Mouse (Mus musculus): ENCODE data around the gene Abcc3. TPM values are rescaled to one million over a fixed set of nuclear protein-coding genes. Genes with fewer than 3 reads are reported as not detected.

Abcc3 gene
- 1 to 10 TPM in 2 of 3 experiments, under 1 TPM in 1; 0.70 to 4.0 (median 1.9) TPM for polyA plus RNA-seq (2017; shearing (Covaris generic))

DNA sequence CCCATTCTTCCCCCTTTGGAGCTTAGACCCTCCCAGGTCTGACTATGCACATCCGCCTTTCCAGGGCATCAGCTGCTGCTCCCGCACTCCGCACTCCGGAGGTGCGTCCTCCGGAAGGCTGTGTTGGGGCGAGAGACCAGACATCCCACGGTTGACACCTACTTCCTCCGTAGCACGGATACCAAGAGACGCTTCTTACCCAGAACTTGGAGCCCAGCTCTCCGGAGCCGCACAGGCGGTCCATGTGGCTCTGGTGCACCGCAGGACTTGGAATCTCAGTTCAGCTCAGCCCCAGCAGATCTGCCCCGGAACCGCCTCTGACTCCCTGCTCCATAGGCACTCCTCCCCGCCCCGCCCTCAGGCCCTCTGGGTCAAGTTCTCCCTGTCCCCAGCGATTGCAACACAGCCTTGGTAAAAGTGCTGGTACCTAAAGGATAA, at the start of gene Abcc3:
Abcc3 (minus strand) TSS at position 326 of the 438 bp plus-strand sequence.
- ATAC-seq, result peak; percentile 85

DNA sequence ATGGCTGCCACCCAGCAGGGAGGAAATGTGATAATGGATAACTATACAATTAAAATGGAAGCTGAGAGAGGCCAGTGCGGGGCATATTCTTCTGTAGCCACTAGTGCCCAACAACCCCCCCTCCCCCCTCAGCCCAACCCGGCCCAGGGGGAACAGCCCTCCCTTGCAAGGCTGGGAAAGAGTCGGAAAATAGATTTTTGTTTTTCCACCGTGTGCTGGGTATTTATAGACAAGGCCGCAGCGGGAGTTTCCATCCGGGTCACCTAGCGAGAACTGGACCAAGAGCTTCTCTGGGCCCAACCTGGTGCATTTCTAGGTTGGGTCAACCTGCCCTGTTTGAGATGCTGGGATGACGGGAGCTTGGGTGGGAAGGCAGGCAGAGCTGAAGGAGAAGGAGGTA, 49.0 kb upstream of the Abcc3 start:
- no peak for ATAC-seq

DNA sequence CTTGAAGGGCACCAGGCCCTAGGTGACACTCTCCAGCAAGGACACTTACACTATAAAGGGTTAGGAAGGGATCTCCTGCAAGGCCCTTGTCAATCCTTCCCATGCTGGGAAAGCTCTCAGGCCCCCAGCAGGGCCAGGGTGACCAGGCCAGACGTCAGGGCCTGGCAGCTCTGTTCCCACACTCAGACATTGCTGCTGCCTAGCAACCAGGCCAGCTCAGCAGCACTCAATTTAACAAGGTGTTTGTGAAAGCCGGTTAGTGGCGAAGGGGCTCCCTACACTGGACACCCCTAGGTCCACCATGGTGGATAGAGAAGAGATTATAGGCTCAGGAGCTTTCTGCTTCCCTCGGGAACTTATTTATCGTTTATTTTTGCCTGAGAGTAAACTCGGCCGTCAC, 48.3 kb upstream of the Abcc3 start:
- ATAC-seq, result no peak

DNA sequence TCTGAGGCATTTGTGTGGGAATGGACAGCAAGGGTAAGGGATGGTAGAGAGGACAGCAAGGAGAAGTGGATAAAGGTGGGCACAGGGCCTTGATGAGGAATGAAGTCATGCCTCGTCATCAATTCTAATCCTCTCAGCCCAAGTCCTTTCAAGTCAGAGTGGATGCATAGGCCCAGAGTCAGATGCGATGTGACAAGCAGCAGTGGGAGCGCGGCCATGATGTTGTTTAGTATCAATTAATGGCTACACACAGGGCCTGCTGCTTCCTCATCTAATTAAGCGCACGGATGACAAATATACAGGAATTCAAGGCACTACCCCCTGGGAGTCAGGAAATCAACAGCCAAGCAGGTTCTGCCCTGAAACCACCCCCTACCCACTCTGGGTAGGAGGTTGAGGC, 47.6 kb upstream of the Abcc3 start:
- no peak for ATAC-seq

DNA sequence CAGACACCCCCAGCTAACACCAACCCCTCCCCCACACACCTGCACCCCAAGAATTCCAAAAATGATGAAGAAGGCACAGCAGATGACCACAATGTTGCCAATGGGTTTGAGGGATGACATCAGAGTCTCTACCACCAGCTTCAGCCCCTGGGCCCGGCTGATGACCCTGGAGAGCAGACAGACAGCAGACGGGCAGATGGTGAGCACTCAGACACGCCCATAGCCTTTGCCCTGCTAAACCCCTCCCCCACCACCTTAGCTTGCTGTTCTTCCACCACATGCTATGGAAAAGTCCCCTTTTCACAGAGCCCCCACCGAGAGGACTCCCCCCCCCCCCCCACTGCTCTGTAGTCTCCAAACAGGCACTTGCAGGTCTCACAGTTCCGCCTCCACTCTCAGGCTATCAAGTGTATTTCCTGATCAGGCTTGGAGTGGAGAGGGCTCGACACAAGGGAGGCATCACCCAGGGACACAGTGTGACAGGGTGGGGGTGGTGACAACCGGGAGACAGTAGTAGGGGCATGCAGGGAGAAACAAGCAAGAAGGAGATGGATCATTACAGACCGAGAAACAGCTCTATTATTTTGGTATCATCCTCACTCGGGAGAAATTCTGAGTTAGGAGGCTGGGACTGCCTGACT, 36.3 kb upstream of the Abcc3 start:
- ATAC-seq, result no peak

DNA sequence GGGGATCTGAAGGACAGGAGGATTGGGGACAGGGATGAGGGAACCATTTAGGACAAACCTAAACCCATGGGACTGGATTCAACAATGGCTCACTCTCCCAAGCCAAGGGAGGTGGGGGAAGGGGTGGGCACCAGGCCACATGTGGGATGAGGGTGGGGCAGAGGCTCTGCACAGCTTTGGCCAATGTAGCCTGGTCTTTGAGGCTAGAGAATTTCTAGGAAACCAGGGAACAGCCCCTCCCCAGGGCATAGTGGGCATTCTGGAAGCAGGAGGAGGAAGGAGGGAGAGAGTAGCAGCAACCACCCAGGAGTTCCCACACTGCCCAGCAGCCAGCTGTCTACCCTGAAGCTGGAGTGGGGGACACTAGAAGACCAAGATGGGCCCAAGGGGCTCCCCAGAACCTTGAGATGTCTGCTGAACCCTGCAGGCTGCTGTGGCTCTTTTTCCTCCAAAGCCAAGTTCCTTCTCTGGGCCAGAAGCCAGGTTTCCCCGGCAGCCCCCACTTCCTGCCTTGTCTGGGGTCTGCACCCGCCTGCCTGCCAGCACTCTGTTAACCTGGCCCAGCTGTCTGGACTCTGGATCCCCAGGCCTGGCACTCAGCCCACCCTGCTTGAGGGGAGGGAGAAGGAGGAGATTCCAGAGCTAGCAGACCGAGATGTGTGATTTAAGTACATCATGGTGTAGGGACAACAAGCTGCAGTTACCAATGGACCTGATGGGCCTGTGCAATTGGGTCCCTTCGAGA, 35.5 kb upstream of the Abcc3 start:
- ATAC-seq, result no peak

DNA sequence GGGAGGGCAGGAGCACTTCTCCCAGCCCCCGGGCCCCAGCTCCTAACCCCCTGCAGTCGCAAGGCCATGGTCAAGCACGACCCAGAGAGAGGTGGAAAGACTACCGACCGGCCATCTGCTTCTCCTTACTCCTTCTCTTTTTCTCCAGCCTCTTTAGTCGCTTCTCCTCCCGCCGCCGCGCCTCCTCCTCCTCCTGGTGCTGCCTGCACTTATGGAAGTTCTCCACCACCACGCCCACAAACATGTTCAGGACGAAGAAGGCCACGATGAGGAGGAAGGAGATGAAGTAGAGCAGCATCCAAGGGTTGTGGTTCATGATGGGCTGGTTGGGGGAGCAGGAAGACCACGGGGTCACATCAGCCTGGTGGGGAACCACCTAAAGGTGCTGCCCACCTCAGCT, 32.9 kb upstream of the Abcc3 start:
- no peak for ATAC-seq

DNA sequence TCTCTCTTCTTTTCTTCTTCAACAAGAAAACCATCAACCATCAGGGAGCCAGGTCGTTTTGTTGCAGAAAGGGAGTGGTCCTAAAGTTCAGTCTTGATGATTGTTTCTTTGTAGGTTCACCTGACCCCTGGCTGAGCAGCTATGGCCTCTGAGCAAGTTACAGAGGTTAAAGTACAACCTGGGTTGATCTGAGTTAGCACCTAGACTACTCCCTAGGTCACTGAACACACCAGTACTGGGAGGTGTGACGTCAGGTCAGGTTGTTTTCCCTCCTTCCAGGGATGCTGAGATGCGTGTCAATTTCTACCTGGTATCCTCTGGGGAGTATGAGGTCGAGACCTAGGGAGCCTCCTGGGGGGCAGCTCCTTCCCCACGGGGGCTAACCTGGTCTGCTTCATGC, 32.4 kb upstream of the Abcc3 start:
- no peak for ATAC-seq

DNA sequence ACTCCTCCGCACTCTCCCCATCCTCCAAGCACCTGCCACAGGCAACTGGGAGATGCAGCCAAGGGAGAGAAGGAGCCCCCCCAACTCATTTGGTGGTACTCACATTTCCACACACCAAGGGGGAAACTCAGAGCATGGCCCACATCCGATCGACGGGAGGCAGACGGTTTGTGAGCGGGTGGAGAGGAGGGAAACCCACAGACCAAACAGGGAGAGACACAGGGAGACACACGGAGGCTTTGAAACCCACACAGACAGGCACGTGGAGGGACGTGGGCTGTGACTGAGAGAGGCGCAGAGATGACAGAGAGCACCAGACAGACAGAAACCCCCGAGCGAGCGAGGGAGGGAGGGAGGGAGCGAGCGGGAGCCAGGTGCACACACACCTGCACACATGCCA, 31.6 kb upstream of the Abcc3 start:
- ATAC-seq, result no peak

DNA sequence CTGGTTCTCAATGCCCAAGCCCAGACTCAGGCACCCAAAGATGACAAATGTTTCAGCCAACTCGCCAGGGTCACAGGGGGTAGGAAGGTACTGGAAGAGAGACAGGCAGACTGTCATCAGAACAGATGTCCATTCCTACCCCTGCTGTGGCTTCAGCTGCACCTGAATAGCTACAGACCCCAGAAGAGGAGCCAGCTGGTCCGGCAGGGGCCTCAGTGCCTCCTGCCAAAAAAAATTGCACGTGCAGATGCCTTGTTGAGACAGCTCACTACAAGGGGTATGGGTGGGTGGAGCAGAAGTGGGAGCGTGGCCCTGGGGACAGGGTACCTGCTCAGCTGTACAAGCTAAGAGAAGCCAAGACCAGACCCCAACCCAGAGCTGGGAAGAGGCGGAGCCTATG, 31.1 kb upstream of the Abcc3 start:
- no peak for ATAC-seq

DNA sequence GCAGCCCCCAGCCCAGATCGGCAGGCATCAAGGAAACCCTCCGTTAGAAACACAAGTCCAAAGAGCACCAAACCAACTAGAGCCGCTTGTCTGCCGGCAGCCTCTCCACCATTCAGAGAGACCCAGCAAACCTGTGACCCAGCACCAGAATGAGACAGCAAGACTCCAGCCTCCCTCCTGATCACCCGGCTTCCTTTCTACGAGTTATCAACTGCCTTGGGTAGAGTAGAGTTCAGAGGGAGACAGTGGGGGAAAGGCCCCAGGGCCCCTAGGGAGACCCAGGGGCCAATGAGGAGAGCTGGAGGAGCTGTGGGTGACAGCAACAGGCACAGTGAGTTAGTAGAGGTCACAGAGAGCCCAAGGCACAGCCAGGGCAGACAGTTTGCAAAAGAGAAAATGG, 28.2 kb upstream of the Abcc3 start:
- ATAC-seq, result no peak

DNA sequence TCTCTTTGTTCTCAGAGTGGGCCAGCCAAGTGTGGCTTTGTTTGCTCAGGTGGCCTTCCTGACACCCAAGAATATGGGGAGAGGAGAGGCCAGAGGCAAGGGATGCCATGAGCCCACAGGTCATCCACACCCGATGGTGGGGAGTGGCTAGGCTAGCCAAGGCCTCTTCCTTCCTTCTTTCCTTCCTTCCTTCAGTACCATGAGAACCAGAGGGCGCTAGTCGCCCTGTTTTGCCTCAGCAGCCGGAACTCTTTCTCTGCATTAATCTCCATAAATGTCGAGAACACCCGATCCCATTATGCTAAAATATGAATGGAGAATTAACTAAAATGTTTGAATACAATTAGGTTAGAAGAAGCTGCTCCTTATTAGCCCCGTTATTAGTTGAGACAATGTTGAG, 27.5 kb upstream of the Abcc3 start:
- ATAC-seq, result no peak

DNA sequence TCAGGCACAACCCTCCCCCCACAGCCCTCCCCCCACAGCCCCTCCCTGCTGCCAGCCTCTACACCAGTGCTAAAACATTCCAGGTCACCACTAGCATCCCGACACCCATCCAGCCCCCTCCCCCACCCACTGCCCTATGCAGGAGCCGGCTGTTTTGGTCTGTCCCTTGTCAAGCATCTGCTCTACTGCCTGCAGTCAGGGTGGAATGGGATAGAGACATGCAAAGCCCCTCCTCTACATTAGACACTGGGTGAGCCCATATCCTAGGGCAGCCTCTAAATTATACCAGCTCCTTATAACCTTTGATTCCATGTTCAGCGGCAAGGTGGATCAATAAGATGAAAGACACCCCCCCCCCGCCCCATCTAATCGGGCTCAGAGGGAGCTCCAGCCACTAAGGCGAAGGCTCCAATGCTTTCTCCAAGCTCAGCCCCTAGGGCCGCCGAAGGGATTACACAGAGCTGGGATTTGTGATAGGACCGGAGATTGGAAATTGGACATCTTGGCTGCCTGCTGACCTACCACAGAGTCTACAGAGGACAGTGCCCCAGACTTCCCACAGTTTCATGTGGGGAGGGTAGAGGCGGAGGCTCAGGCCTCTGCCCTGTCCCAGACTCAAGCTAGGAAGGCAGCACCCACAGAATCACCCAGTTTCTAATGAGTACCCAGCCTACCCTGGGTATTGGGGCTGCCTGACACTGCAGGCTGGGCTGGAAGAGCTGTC, 26.4 kb upstream of the Abcc3 start:
- ATAC-seq, result no peak

DNA sequence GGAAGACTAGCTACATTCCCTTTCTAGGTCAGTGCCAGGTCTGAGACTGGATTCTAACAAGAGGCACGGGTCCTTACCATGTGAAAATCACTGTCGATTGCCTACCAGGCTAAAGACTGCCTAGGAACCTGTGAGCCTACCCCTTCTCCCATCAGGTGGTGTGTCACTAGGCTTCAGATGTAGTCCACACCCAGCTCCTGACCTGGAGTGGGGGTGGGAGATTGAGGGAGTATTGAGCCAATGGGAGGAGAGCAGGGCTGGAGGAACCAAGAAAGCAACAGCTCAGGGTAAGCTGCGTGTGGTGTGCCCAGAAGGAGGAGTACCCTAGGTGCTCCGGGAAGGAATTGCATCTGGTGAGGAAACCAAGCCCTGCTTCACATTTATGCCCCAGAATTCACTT, 21.2 kb upstream of the Abcc3 start:
- ATAC-seq, result no peak

DNA sequence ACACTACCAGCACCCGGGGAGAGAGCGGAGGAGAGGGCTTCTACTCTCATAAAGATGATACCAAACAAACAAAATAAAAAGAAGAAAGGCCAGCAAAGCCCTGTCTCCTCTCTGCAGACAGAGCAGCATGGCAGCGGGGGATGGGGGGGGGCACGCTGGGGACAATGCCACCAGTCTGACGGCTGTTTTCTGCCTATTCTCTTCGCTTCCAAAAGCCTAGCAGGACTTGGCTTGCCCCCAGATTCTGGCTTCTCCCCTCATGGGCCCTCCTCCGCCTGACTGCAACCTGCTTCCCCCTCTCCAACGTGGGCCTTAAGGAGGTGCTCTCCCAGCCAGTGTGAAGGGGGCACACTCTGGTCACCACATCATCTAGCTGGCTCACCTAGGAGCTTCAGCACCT, 20.7 kb upstream of the Abcc3 start:
- no peak for ATAC-seq

DNA sequence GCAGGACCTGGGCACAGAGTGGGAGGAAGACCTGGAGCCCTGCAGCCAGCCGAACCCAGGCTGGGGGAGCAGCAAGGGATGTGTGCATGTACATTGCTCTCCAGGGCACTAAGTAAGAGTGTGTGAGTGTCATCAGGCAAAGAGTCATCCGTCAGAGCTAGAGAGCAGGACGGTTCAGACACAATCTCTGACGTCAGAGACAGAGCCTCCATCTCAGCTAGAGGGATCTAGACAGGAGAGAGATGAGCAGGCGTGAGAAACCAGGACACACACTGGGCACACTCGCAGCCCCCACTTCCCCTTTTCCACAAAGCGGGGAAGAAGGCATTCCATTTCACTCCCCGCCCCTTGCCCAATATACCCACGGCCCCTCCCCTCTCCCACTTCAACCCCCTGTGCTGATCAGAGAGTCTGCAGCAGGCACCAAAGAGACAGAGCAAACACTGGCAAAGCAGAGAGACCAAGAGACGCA, 20.2 kb upstream of the Abcc3 start:
- no peak for ATAC-seq

DNA sequence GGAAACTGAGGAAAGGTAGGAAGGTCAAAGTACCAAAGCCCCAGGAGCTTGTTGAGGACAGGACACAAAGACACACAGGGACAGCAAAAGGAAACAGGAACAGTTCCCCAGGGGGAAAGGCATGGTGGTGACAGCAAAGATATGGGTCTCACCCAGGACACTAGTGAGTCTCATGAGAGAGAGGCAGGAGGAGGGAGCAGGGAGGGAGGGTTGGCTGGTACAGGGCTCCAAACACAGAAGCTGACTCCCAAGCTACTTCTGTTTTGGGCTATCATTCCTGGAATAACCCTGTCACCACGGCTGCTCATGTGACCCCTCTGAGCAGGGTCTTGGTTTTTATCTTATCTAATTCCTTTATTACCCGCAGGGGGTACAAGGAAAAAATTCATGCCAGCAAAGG, 19.8 kb upstream of the Abcc3 start:
- no peak for ATAC-seq

DNA sequence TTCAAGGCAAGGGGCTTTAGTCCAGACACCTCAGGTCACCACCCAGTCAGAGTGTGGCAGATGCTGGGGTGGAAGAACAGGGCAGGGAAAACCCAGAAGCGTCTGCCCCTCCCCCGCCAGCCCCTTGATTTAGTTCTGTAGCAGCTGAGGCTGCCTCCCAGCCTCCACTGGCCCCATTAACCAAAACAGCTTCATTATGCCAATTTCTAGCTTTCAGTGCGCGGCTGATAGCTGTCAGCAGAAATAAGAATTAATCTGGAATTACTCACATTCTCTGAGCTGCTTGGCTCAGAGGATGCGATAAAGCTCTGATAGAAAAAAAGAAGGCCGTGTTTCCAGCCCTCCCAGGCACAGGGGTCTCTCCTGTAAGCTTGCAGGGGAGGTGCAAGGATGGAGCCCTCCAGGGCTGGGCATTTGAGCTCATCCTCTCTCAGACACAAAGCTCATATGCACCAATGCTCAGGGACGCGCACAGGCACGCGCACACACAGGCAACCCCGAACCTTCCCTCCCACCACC, 15.1 kb upstream of the Abcc3 start:
- ATAC-seq, result no peak

DNA sequence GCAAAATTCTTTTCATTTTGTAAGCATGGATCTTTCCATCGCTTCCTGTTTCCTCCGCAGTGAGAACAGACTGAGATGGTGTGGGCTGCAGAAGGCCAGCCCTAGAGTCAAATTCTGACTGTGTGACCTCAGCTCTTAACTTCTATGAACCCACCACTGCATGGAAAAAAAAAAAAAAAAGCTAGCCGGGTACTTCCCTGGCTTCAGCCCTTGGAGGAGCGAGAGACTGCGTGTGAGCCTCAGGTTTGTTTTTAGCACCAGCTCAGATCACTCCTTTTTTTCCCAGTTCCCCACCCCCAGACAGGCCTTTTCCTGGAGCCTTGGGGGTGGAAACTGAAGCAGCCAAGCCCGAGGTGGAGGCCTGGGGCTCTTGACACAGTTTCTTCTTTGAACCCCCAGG, 12.6 kb upstream of the Abcc3 start:
- ATAC-seq, result no peak

DNA sequence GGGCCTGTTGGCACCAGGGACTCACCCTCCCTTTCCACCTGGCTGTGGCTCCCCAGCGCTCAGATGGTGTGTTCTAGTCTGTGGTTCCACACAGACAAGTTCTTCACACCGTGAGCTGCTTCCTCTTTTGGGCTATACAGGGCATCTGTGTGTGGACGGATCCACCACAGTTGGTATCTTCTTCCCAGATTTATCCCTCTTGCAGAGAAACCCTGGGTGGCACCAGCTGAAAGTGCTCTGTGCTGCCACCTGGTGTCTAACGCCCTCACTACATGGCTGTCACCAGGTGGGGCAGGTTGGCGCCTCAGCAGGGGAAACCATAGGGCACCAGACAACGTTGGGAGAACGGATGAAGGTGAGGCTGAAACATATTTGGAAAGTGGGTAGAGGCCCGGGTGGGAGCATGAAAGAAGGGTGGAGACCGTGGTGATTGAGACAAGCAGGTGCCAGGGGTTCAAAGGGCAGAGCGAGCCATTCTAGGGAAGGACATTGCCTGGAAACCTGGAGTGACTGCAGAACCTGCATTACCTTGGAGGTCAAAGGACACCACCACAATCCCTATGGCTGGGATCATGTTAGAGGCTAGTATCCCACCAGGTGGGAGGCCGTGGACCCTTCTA, 12.0 kb upstream of the Abcc3 start:
- peak; percentile 72 for ATAC-seq

DNA sequence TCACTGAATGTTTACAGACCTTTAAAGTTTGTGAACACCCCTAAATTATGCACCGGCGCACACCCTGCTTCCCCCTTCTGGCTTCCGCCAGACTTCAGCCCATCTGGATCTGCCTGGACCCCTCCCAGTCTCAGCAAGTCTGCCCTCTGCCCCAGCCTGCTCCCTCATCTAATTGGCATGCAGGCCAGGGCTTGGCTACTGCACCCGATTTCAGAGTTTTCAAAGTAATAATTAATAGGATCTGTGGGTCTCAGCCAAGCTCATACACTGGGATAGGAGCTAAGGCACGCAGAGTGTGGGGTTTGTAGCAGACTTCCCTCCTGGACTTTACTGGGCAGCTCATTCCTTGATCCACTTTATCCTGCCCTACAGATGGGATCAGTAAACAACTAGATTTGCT, 11.4 kb upstream of the Abcc3 start:
- ATAC-seq, result no peak

DNA sequence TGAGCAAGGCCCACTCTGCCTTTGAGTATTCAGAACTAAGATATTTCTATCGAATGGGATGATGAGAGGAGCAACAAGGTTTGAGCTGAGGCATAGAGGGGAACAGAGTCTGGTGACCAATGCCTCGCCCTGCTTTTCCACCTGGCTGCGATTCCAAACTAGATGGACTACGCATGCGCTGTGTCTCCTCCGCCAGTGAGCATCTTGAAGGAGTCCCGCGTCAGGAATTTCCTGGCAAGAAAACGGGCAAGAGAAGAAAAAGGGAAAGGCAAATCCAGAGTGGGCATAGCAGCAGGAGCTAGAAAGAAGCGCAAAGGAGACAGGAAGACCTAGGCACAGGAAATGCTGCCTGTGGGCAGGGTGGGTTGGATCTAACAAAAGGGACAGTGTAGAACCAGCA, 11.0 kb upstream of the Abcc3 start:
- no peak for ATAC-seq

DNA sequence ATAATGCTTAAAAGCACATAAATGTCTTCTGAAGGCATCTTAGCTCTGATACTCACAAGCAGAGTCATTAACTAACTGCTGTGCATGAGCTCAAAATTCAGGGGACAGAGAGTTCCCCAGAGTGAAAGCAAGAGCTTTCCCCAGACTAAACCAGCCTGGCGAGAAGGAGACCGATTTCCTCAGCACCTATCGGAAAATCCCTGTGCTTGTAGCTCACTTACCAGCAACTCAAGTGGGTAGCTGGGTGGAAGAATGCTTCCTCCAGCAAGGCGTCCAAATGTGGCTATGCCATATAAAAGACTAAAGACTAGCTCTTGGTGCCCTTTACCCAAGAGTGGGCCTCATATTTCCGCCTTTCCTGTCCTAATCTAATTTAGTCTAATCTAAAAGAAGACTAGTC, 9.9 kb upstream of the Abcc3 start:
- ATAC-seq, result no peak
